Mouse (Mus musculus) hindbrain, postnatal 0 days (tissue): ENCODE results near the gene Parp14. TPM values are rescaled to one million over a fixed set of nuclear protein-coding genes. Genes with fewer than 3 reads are reported as not detected.

ENCODE experiments used
- ATAC-seq: fragments of 200-750 bp; cut with Nextera tagmentation; 2 replicates; pipeline ENCODE4 v1.8.0; 2017; ENCODE audit warnings: mild to moderate bottlenecking, moderate TSS enrichment, moderate library complexity
- DNase-seq: peaks from one replicate; pipeline ENCODE4 v3.0.0-alpha.2; 2015; ENCODE audit warnings: low spot score
- H3K27ac ChIP-seq: fragments of 300-500 bp; sonication (generic); 2 replicates; pipeline ENCODE4 v1.5.1; 2014; ENCODE audit warnings: mild to moderate bottlenecking
- H3K27me3 ChIP-seq: fragments of 300-500 bp; sonication (generic); 2 replicates; pipeline ENCODE4 v1.6.1; 2014; ENCODE audit warnings: low read length, mixed read lengths; ENCODE audit not compliant: insufficient read depth
- H3K36me3 ChIP-seq: fragments of 300-500 bp; sonication (generic); 2 replicates; pipeline ENCODE4 v1.6.1; 2014; ENCODE audit warnings: low read length, mixed read lengths; ENCODE audit not compliant: insufficient read depth
- H3K4me1 ChIP-seq: fragments of 300-500 bp; sonication (generic); 2 replicates; pipeline ENCODE4 v1.6.1; 2014; ENCODE audit warnings: antibody characterized with exemption, low read length, mixed read lengths; ENCODE audit not compliant: insufficient read depth
- H3K4me2 ChIP-seq: fragments of 300-500 bp; sonication (generic); 2 replicates; pipeline ENCODE4 v1.6.1; 2014; ENCODE audit warnings: low read depth, mild to moderate bottlenecking, low read length, moderate library complexity, mixed read lengths
- H3K4me3 ChIP-seq: fragments of 300-500 bp; sonication (generic); 2 replicates; pipeline ENCODE4 v1.5.1; 2014; ENCODE audit warnings: low read length
- H3K9ac ChIP-seq: fragments of 300-500 bp; sonication (generic); replicated peaks from 2 replicates; pipeline ENCODE4 v1.6.1; 2014; ENCODE audit warnings: mild to moderate bottlenecking, low read length, moderate library complexity, mixed read lengths
- H3K9me3 ChIP-seq: fragments of 300-500 bp; sonication (generic); 2 replicates; pipeline ENCODE4 v1.6.1; 2016; ENCODE audit warnings: low read length, mixed read lengths
- CTCF ChIP-seq: IDR thresholded peaks from 2 replicates; pipeline ENCODE4 v1.5.1; 2016; ENCODE audit warnings: antibody characterized with exemption, control low read depth, low read depth
- WGBS: fragments of 180-500 bp; shearing (Covaris S2); extraction: QIAGEN DNeasy Blood & Tissue Kit; methylation state at CpG from one replicate; pipeline ENCODE4 v1.1.7; 2014; 5-methylcytosine and 5-hydroxymethylcytosine counted together
- polyA plus RNA-seq: library from polyadenylated mRNA; unstranded; fragments of >200 nt; fragmentation: Nextera tagmentation; extraction: Ambion mirVana; gene quantifications from 2 replicates; pipeline ENCODE4 v1.2.1, GENCODE M21; 2015
- total RNA-seq: library from RNA; depleted of rRNA; stranded (reverse); fragments of >200 nt; gene quantifications from 2 replicates; pipeline ENCODE4 v1.2.3, GENCODE M21; 2014

The Parp14 gene
- total and polyA plus RNA-seq, 2 experiments from 2014 or later: 0.79 to 1.3 TPM

GRCm38 (mm10) chr16:35869656-35870055 is 1.7 kb downstream of the Parp14 start:
- no peak for ATAC-seq
- no peak overlapping the region for H3K27ac ChIP-seq
- no peaks in the 10 kb centered on the region for H3K4me1 ChIP-seq
- no peaks in the 10 kb centered on the region for H3K36me3 ChIP-seq
- TF ChIP-seq CTCF: no peak
- WGBS: 72% methylated on average over 6 of the region's 6 CpGs
- no peak for DNase-seq
- H3K4me3 ChIP-seq: no peak overlapping the region
- H3K27me3 ChIP-seq: peaks cover 5% of the 10 kb centered on the region; the same call in 1 of the 2 replicates
- no peak overlapping the region for H3K9ac ChIP-seq
- H3K4me2 ChIP-seq: 0 out of 2 replicates have a peak overlapping the region, but pooled peaks have one; percentile 10
- H3K9me3 ChIP-seq: no peaks in the 10 kb centered on the region

- H3K36me3 ChIP-seq: no peaks in the 10 kb centered on the region
- WGBS: 27% methylated on average over 3 of the region's 3 CpGs
- H3K27ac ChIP-seq: no peak overlapping the region; the same call in 1 of the 2 replicates
- H3K27me3 ChIP-seq: peaks cover 5% of the 10 kb centered on the region; the same call in 1 of the 2 replicates
- no peaks in the 10 kb centered on the region for H3K4me1 ChIP-seq
- DNase-seq: no peak
- peak; percentile 28; the same call in 1 of the 2 replicates for TF ChIP-seq CTCF
- H3K9me3 ChIP-seq: no peaks in the 10 kb centered on the region
- no peak overlapping the region for H3K9ac ChIP-seq
- 0 out of 2 replicates have a peak overlapping the region, but pooled peaks have one; percentile 10 for H3K4me2 ChIP-seq
- H3K4me3 ChIP-seq: no peak overlapping the region
- ATAC-seq: no peak
Measured at GRCm38 (mm10) chr16:35869126-35869525, 2.2 kb downstream of the Parp14 start.

- H3K27ac ChIP-seq: no peak overlapping the region
- H3K9ac ChIP-seq: no peak overlapping the region
- no peaks in the 10 kb centered on the region for H3K4me1 ChIP-seq
- no peak overlapping the region for H3K4me2 ChIP-seq
- no peak for DNase-seq
- H3K4me3 ChIP-seq: no peak overlapping the region
- WGBS: 81% methylated on average over 11 of the region's 11 CpGs
- ATAC-seq: no peak
- TF ChIP-seq CTCF: no peak
- no peaks in the 10 kb centered on the region for H3K9me3 ChIP-seq
- peaks cover 5% of the 10 kb centered on the region; the same call in 1 of the 2 replicates for H3K27me3 ChIP-seq
- no peaks in the 10 kb centered on the region for H3K36me3 ChIP-seq
Measured at GRCm38 (mm10) chr16:35867726-35868125, 3.6 kb downstream of the Parp14 start.

- H3K36me3 ChIP-seq: no peaks in the 10 kb centered on the region
- peak; percentile 42 for TF ChIP-seq CTCF
- no peak overlapping the region for H3K9ac ChIP-seq
- no peaks in the 10 kb centered on the region for H3K9me3 ChIP-seq
- no peak for ATAC-seq
- H3K4me3 ChIP-seq: no peak overlapping the region
- no peak overlapping the region for H3K27ac ChIP-seq
- no peak overlapping the region for H3K4me2 ChIP-seq
- 95% methylated on average over 1 of the region's 1 CpGs for WGBS
- no peaks in the 10 kb centered on the region for H3K27me3 ChIP-seq
- no peaks in the 10 kb centered on the region for H3K4me1 ChIP-seq
- no peak for DNase-seq
Measured at GRCm38 (mm10) chr16:35862057-35862456, 9.3 kb downstream of the Parp14 start.

- TF ChIP-seq CTCF: no peak
- no peaks in the 10 kb centered on the region for H3K4me1 ChIP-seq
- no peak overlapping the region for H3K4me2 ChIP-seq
- no peaks in the 10 kb centered on the region for H3K9me3 ChIP-seq
- no peak overlapping the region for H3K4me3 ChIP-seq
- H3K27me3 ChIP-seq: no peaks in the 10 kb centered on the region
- 84% methylated on average over 16 of the region's 16 CpGs for WGBS
- H3K27ac ChIP-seq: no peak overlapping the region
- DNase-seq (no peak), ATAC-seq (no peak)
- H3K9ac ChIP-seq: no peak overlapping the region
- no peaks in the 10 kb centered on the region for H3K36me3 ChIP-seq
Measured at GRCm38 (mm10) chr16:35860236-35860635, 11.1 kb downstream of the Parp14 start.

- DNase-seq (no peak), ATAC-seq (no peak)
- Histone ChIP-seq H3K9me3 (no peaks in the 10 kb centered on the region), H3K27me3 (no peaks in the 10 kb centered on the region), H3K4me1 (no peaks in the 10 kb centered on the region), H3K9ac (no peak overlapping the region), H3K27ac (no peak overlapping the region), H3K36me3 (no peaks in the 10 kb centered on the region), H3K4me2 (no peak overlapping the region), H3K4me3 (no peak overlapping the region)
- 93% methylated on average over 18 of the region's 18 CpGs for WGBS
- no peak for TF ChIP-seq CTCF
Measured at GRCm38 (mm10) chr16:35856766-35857165, 14.6 kb downstream of the Parp14 start.

GRCm38 (mm10) chr16:35855846-35856245 is 15.5 kb downstream of the Parp14 start:
- 81% methylated on average over 4 of the region's 4 CpGs for WGBS
- Histone ChIP-seq H3K9me3 (no peaks in the 10 kb centered on the region), H3K4me3 (no peak overlapping the region), H3K36me3 (no peaks in the 10 kb centered on the region), H3K27me3 (no peaks in the 10 kb centered on the region), H3K4me2 (no peak overlapping the region), H3K9ac (no peak overlapping the region), H3K27ac (no peak overlapping the region), H3K4me1 (no peaks in the 10 kb centered on the region)
- ATAC-seq (no peak), DNase-seq (no peak)
- no peak for TF ChIP-seq CTCF
